ENCODE assay signal across 7 mouse cellular contexts in genomic region chr5:135994725-135995687, GRCm38 (mm10). TPM values are rescaled to one million over a fixed set of nuclear protein-coding genes. Genes with fewer than 3 reads are reported as not detected.
DNase-seq lines count a peak whose midpoint lies in the region; ATAC-seq lines count a peak whose summit lies in the region.

Dtx2 (plus strand) TSS chr5:135994800.

- H3K9me3 ChIP-seq in embryonic facial prominence, embryonic 11.5 days (replicated peaks; ENCODE audit: control insufficient read depth, low read length): no peaks in the 10 kb centered on the region
- H3K9me3 ChIP-seq in limb, embryonic 11.5 days (ENCODE audit: control insufficient read depth, low read length): no peaks in the 10 kb centered on the region
- no peaks in the 10 kb centered on the region for H3K9me3 ChIP-seq in midbrain, embryonic 14.5 days (ENCODE audit: control insufficient read depth, low read length)

- H3K4me1 ChIP-seq in embryonic facial prominence, embryonic 11.5 days (ENCODE audit: control insufficient read depth, insufficient read depth, low read length): no peaks in the 10 kb centered on the region
- H3K4me1 ChIP-seq in limb, embryonic 11.5 days (ENCODE audit: control insufficient read depth, insufficient read depth, low read length): peaks cover 6% of the 10 kb centered on the region; the same call in 1 of the 2 replicates
- H3K4me1 ChIP-seq in midbrain, embryonic 14.5 days (ENCODE audit: control insufficient read depth, insufficient read depth, low read length): peaks cover 6% of the 10 kb centered on the region; the same call in 1 of the 2 replicates

- peak; percentile 91 for ATAC-seq in embryonic facial prominence, embryonic 11.5 days (replicated peaks; ENCODE audit: insufficient number of reproducible peaks, low FRiP score, low TSS enrichment, low read depth)
- ATAC-seq in limb, embryonic 11.5 days (ENCODE audit: insufficient number of reproducible peaks, low FRiP score, low TSS enrichment, low read depth): peak; percentile 87
- ATAC-seq in midbrain, embryonic 14.5 days (ENCODE audit: low FRiP score, low TSS enrichment): peak; percentile 90

- 1% methylated on average over 47 of the region's 47 CpGs for WGBS in embryonic facial prominence, embryonic 11.5 days
- 1% methylated on average over 47 of the region's 47 CpGs for WGBS in limb, embryonic 11.5 days
- WGBS in midbrain, embryonic 14.5 days: under 1% methylated on average over 47 of the region's 47 CpGs

- DNase-seq in adrenal gland, postnatal 14 days: peak; percentile 95
- DNase-seq in embryonic facial prominence, embryonic 11.5 days (ENCODE audit: low spot score): peak; percentile 96
- peak; percentile 99 for DNase-seq in heart, adult 11 months
- DNase-seq in kidney, adult 18-20 months: peak; percentile 88
- DNase-seq in limb, embryonic 11.5 days (ENCODE audit: low spot score): peak; percentile 91
- DNase-seq in midbrain, embryonic 14.5 days: peak; percentile 97
- DNase-seq in spleen, adult 18-20 months: peak; percentile 78 to 86

- H3K4me3 ChIP-seq in embryonic facial prominence, embryonic 11.5 days (ENCODE audit: low read depth, low read length): peak within 1 kb of the TSS; percentile 74
- peak within 1 kb of the TSS; percentile 87 for H3K4me3 ChIP-seq in limb, embryonic 11.5 days (ENCODE audit: low read depth, low read length)
- H3K4me3 ChIP-seq in midbrain, embryonic 14.5 days (replicated peaks; ENCODE audit: low read depth, low read length): peak within 1 kb of the TSS; percentile 77

- H3K4me2 ChIP-seq in embryonic facial prominence, embryonic 11.5 days (ENCODE audit: low read depth, low read length): peak within 1 kb of the TSS; percentile 65
- peak within 1 kb of the TSS; percentile 83 for H3K4me2 ChIP-seq in limb, embryonic 11.5 days (ENCODE audit: low read depth, severe bottlenecking)
- H3K4me2 ChIP-seq in midbrain, embryonic 14.5 days (ENCODE audit: low read length): peak within 1 kb of the TSS; percentile 70

- no peaks in the 10 kb centered on the region for H3K27me3 ChIP-seq in embryonic facial prominence, embryonic 11.5 days (ENCODE audit: control insufficient read depth, insufficient read depth, low read length)
- no peaks in the 10 kb centered on the region for H3K27me3 ChIP-seq in limb, embryonic 11.5 days (ENCODE audit: control insufficient read depth, insufficient read depth, low read length)
- H3K27me3 ChIP-seq in midbrain, embryonic 14.5 days (ENCODE audit: control insufficient read depth, insufficient read depth, low read length): no peaks in the 10 kb centered on the region

- peaks cover 2% of the 10 kb centered on the region; the same call in 1 of the 2 replicates for H3K36me3 ChIP-seq in embryonic facial prominence, embryonic 11.5 days (replicated peaks; ENCODE audit: control insufficient read depth, insufficient read depth, low read depth, low read length)
- peaks cover 8% of the 10 kb centered on the region for H3K36me3 ChIP-seq in limb, embryonic 11.5 days (ENCODE audit: control insufficient read depth, insufficient read depth, low read length)
- peaks cover 32% of the 10 kb centered on the region for H3K36me3 ChIP-seq in midbrain, embryonic 14.5 days (ENCODE audit: control insufficient read depth, insufficient read depth, low read length)

- H3K9ac ChIP-seq in embryonic facial prominence, embryonic 11.5 days (replicated peaks; ENCODE audit: low read length): peak within 1 kb of the TSS; percentile 82
- peak within 1 kb of the TSS; percentile 83 for H3K9ac ChIP-seq in limb, embryonic 11.5 days (ENCODE audit: low read length)
- peak within 1 kb of the TSS; percentile 84 for H3K9ac ChIP-seq in midbrain, embryonic 14.5 days (replicated peaks; ENCODE audit: low read length)

- H3K27ac ChIP-seq in embryonic facial prominence, embryonic 11.5 days (replicated peaks; ENCODE audit: low read depth, low read length): peak within 1 kb of the TSS; percentile 60; the same call in 1 of the 2 replicates
- H3K27ac ChIP-seq in limb, embryonic 11.5 days (replicated peaks; ENCODE audit: low read depth, low read length): peak within 1 kb of the TSS; percentile 76; the same call in 1 of the 2 replicates
- peak within 1 kb of the TSS; percentile 79 for H3K27ac ChIP-seq in midbrain, embryonic 14.5 days (replicated peaks; ENCODE audit: low read depth, low read length)

RNA-seq across cellular contexts. Expression of gene Dtx2, which starts in this region (rescaled TPM):
- total RNA-seq in adrenal gland, postnatal 14 days (2021): 15.4 and 15.5 TPM in 2 replicates
- 22.6 and 29.2 TPM in 2 replicates for polyA plus RNA-seq in embryonic facial prominence, embryonic 11.5 days (2014; fragmentation: Nextera tagmentation; extraction: Ambion mirVana)
- 32.3 and 33.8 TPM in 2 replicates for polyA plus RNA-seq in limb, embryonic 11.5 days (2014; fragmentation: Nextera tagmentation; extraction: Ambion mirVana)
- 23.0 and 24.0 TPM in 2 replicates for polyA plus RNA-seq in midbrain, embryonic 14.5 days (2014; fragmentation: Nextera tagmentation; extraction: Ambion mirVana)

Comparison
In these comparisons a context has a peak if more than half of its experiments do, and no peak if none do; other contexts are left out.
1. Peak in every context shown above with its lines: DNase-seq, ATAC-seq, H3K4me3 ChIP-seq and H3K27ac ChIP-seq.